Mouse (Mus musculus): ENCODE measurements around the gene Hmgxb4.

GRCm38 (mm10) chr8:74963983-74964382, 29.2 kb upstream of the Hmgxb4 start:
- TF ChIP-seq MAX (IDR thresholded peaks at IDR 0.05; ENCODE audit: low read length), result no peak
- no peak for TF ChIP-seq NELFE (IDR thresholded peaks at IDR 0.05; ENCODE audit: low read depth, low read length)
- TF ChIP-seq CTCF (conservative IDR thresholded peaks at IDR 0.05 in 1 of 2, IDR thresholded peaks at IDR 0.05 in 1 of 2; ENCODE audit: low read depth in 2 of 2, low read length in 2 of 2), result no peak

Data from CH12.LX (cell line).